Mouse (Mus musculus) small intestine, adult 2 months (tissue): Measurements from ENCODE around the gene G3bp1.

Experiments
- CTCF ChIP-seq: fragments of 200-500 bp; IDR thresholded peaks from 2 replicates; pipeline ENCODE4 v1.5.1; 2012; ENCODE audit warnings: low read depth, mild to moderate bottlenecking, control low read depth, inconsistent platforms, low read length, moderate library complexity, mixed read lengths; ENCODE audit not compliant: insufficient replicate concordance, insufficient read length; ENCODE audit errors: extremely low read depth
- POLR2A ChIP-seq: fragments of 200-500 bp; IDR thresholded peaks from 2 replicates; pipeline ENCODE4 v1.6.1; 2012; ENCODE audit warnings: low read depth, mild to moderate bottlenecking, control low read depth, inconsistent platforms, low read length, moderate library complexity

DNA sequence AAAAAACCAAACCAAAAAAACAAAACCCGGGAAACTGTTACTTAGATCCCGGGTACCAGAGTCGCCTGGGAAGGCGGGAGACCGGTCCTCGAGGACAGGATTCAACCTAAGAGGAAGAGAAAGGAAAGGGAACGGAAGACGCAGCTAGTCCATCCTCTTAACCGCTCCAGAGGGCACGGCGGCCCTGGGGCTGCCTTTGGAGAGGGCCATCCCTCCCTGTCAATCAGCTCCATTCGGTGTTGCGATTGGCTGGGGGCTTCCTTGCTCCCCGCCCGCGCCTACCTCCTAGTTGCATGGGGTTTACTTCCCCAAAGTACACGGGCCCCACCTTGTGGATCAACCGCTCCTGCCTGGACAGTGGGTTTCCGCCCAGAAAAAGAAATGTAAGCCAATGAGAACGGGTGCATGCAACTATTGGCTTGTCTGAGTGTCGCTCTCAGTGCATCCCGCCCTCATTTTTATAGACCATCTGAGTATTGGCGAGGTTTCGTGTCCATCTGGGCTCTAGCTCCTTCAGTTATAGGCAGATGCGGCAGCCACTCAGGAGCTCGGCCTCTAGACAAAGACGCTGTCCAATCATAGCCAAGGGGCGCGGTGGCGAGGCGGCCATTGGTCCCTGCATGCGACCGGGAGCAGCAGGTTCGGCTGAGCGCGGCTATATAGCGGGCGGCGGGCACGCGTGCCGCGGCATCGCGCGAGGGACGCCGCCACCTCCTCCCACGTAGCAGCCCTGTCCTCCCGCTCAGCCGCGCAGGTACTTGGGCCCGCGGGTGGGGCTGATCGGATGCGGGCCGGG is at the start of gene G3bp1:
- peak; percentile 98 for TF ChIP-seq POLR2A
- TF ChIP-seq CTCF: peak; percentile 21; the same call in 1 of the 2 replicates
